9 mouse cellular contexts compared by ENCODE assay signal in genomic region chr13:104038358-104038757, GRCm38 (mm10).
DNase-seq lines count a peak whose midpoint lies in the region; ATAC-seq and TF ChIP-seq lines count a peak whose summit lies in the region.
"Had no signal": no experiment of that assay in that cellular context is flagged by ENCODE, and none has a peak within 500 bp of the region (broad histone marks: within the 10 kb centered on the region; RNA-seq: fewer than 3 reads in every experiment).

No protein-coding gene starts in this region.

- TF ChIP-seq EP300 in liver, postnatal 0 days (IDR thresholded peaks at IDR 0.05; ENCODE audit: low read depth): no peak

- no peaks in the 10 kb centered on the region for H3K79me2 ChIP-seq in liver, adult 2 months (ENCODE audit: control insufficient read depth, insufficient read depth, low read length)

- H3K9ac ChIP-seq in liver, adult 2 months (ENCODE audit: low read depth, low read length): peak overlapping the region; percentile 27
- no peak overlapping the region for H3K9ac ChIP-seq in liver, embryonic 11.5 days (ENCODE audit: low read depth, low read length)
- H3K9ac ChIP-seq in forebrain, postnatal 0 days: no peak overlapping the region
- H3K9ac ChIP-seq in liver, postnatal 0 days (replicated peaks): no peak overlapping the region

- no peak for ATAC-seq in liver, embryonic 11.5 days (replicated peaks; ENCODE audit: low FRiP score)
- peak; percentile 80 for ATAC-seq in forebrain, postnatal 0 days
- no peak for ATAC-seq in liver, postnatal 0 days
- ATAC-seq in CD4-positive, CD25-positive, alpha-beta regulatory T cell, adult 4 months: no peak

- no peaks in the 10 kb centered on the region for H3K36me3 ChIP-seq in liver, adult 2 months (ENCODE audit: control insufficient read depth, insufficient read depth, low read length)
- no peaks in the 10 kb centered on the region for H3K36me3 ChIP-seq in liver, embryonic 11.5 days (ENCODE audit: control insufficient read depth, insufficient read depth, low read length)
- H3K36me3 ChIP-seq in embryonic facial prominence, embryonic 10.5 days (replicated peaks): peaks cover 13% of the 10 kb centered on the region
- peaks cover 16% of the 10 kb centered on the region for H3K36me3 ChIP-seq in forebrain, postnatal 0 days (ENCODE audit: insufficient read depth)
- H3K36me3 ChIP-seq in liver, postnatal 0 days (replicated peaks; ENCODE audit: insufficient read depth, low read length): 0 out of 2 replicates have a peak, but pooled peaks cover 2% of the 10 kb centered on the region

- TF ChIP-seq CTCF in liver, adult 2 months (IDR thresholded peaks at IDR 0.05; ENCODE audit: low read depth, low read length): no peak
- no peak for TF ChIP-seq CTCF in forebrain, postnatal 0 days (IDR thresholded peaks at IDR 0.05; ENCODE audit: low read depth)
- TF ChIP-seq CTCF in liver, postnatal 0 days (IDR thresholded peaks at IDR 0.05; ENCODE audit: low read depth): no peak
- TF ChIP-seq CTCF in gastrocnemius, adult 2 months (IDR thresholded peaks at IDR 0.05): no peak

- no peak for TF ChIP-seq POLR2A in liver, adult 2 months (IDR thresholded peaks at IDR 0.05; ENCODE audit: extremely low read depth, insufficient read depth, low read length)

- peaks cover 24% of the 10 kb centered on the region for H3K4me1 ChIP-seq in liver, adult 2 months (ENCODE audit: control insufficient read depth, insufficient read depth, low read length)
- peaks cover 23% of the 10 kb centered on the region for H3K4me1 ChIP-seq in liver, embryonic 11.5 days (replicated peaks; ENCODE audit: control insufficient read depth, insufficient read depth, low read length)
- H3K4me1 ChIP-seq in embryonic facial prominence, embryonic 10.5 days: peaks cover 41% of the 10 kb centered on the region
- H3K4me1 ChIP-seq in forebrain, postnatal 0 days (ENCODE audit: insufficient read depth): no peaks in the 10 kb centered on the region; the same call in 1 of the 2 replicates
- peaks cover 34% of the 10 kb centered on the region for H3K4me1 ChIP-seq in liver, postnatal 0 days (ENCODE audit: insufficient read depth)

- H3K4me3 ChIP-seq in liver, adult 2 months (ENCODE audit: insufficient read depth, low read depth, low read length): peak overlapping the region; percentile 37
- H3K4me3 ChIP-seq in liver, embryonic 11.5 days (ENCODE audit: low read depth, low read length): no peak overlapping the region
- H3K4me3 ChIP-seq in embryonic facial prominence, embryonic 10.5 days: no peak overlapping the region
- no peak overlapping the region for H3K4me3 ChIP-seq in forebrain, postnatal 0 days (ENCODE audit: low read depth, low read length)
- no peak overlapping the region for H3K4me3 ChIP-seq in liver, postnatal 0 days (ENCODE audit: low read depth, low read length)
- no peak overlapping the region for H3K4me3 ChIP-seq in gastrocnemius, adult 2 months
- H3K4me3 ChIP-seq: left cerebral cortex, adult 2 months had no signal

- no peak overlapping the region for H3K4me2 ChIP-seq in liver, embryonic 11.5 days
- no peak overlapping the region for H3K4me2 ChIP-seq in forebrain, postnatal 0 days (ENCODE audit: low read depth)
- H3K4me2 ChIP-seq in liver, postnatal 0 days (ENCODE audit: low read depth, low read length): peak overlapping the region; percentile 33

- intact Hi-C loops in gastrocnemius, adult 2 months (cut with DNase I): no loop called here

- peak overlapping the region; percentile 87 for H3K27ac ChIP-seq in liver, adult 2 months (replicated peaks; ENCODE audit: insufficient read depth, low read depth, low read length)
- H3K27ac ChIP-seq in liver, embryonic 11.5 days (ENCODE audit: low read depth, low read length): no peak overlapping the region
- H3K27ac ChIP-seq in embryonic facial prominence, embryonic 10.5 days (replicated peaks): peak overlapping the region; percentile 58
- no peak overlapping the region for H3K27ac ChIP-seq in forebrain, postnatal 0 days (ENCODE audit: low read depth, low read length)
- peak overlapping the region; percentile 79 for H3K27ac ChIP-seq in liver, postnatal 0 days (ENCODE audit: low read depth)
- no peak overlapping the region for H3K27ac ChIP-seq in gastrocnemius, adult 2 months

- DNase-seq in liver, adult 2 months (ENCODE audit: extremely low read depth, low read depth, low spot score): peak; percentile 51
- DNase-seq in liver, embryonic 11.5 days (ENCODE audit: low spot score): no peak
- DNase-seq in embryonic facial prominence, embryonic 10.5 days (ENCODE audit: low spot score): peak; percentile 15
- DNase-seq in forebrain, postnatal 0 days: peak; percentile 47
- DNase-seq in liver, postnatal 0 days: no peak
- DNase-seq in adipocyte (ENCODE audit: low spot score): no peak
- no peak for DNase-seq in gastrocnemius, adult 2 months

- 29% methylated on average over 7 of the region's 7 CpGs for WGBS in liver, adult 2 months
- 78% methylated on average over 7 of the region's 7 CpGs for WGBS in liver, embryonic 11.5 days
- 76% methylated on average over 7 of the region's 7 CpGs for WGBS in embryonic facial prominence, embryonic 10.5 days
- WGBS in forebrain, postnatal 0 days: 40% methylated on average over 7 of the region's 7 CpGs
- 53% methylated on average over 7 of the region's 7 CpGs for WGBS in liver, postnatal 0 days (ENCODE audit: insufficient replicate concordance)

- no peaks in the 10 kb centered on the region for H3K9me3 ChIP-seq in liver, embryonic 11.5 days (ENCODE audit: control insufficient read depth, low read length)
- H3K9me3 ChIP-seq in embryonic facial prominence, embryonic 10.5 days: no peaks in the 10 kb centered on the region
- H3K9me3 ChIP-seq in forebrain, postnatal 0 days (ENCODE audit: low read length): no peaks in the 10 kb centered on the region
- H3K9me3 ChIP-seq in liver, postnatal 0 days (ENCODE audit: low read length): no peaks in the 10 kb centered on the region

- H3K27me3 ChIP-seq in liver, adult 2 months (ENCODE audit: control insufficient read depth, insufficient read depth, low read length): no peaks in the 10 kb centered on the region
- no peaks in the 10 kb centered on the region for H3K27me3 ChIP-seq in liver, embryonic 11.5 days (replicated peaks; ENCODE audit: control insufficient read depth, insufficient read depth, low read length)
- no peaks in the 10 kb centered on the region for H3K27me3 ChIP-seq in embryonic facial prominence, embryonic 10.5 days (replicated peaks; ENCODE audit: low read depth, poor library complexity, severe bottlenecking)
- no peaks in the 10 kb centered on the region for H3K27me3 ChIP-seq in forebrain, postnatal 0 days (ENCODE audit: insufficient read depth, low read length)
- no peaks in the 10 kb centered on the region for H3K27me3 ChIP-seq in liver, postnatal 0 days (ENCODE audit: insufficient read depth, low read length)

Comparison
In these comparisons a context has a peak if more than half of its experiments do, and no peak if none do; other contexts are left out.
1. DNase-seq: peak in liver, adult 2 months (single experiment), embryonic facial prominence, embryonic 10.5 days (single experiment) and forebrain, postnatal 0 days (single experiment); none in liver, embryonic 11.5 days (single experiment), liver, postnatal 0 days (single experiment), adipocyte (single experiment) and gastrocnemius, adult 2 months (single experiment).
2. H3K27ac ChIP-seq: peak in liver, adult 2 months (single experiment), embryonic facial prominence, embryonic 10.5 days (single experiment) and liver, postnatal 0 days (single experiment); none in liver, embryonic 11.5 days (single experiment), forebrain, postnatal 0 days (single experiment) and gastrocnemius, adult 2 months (single experiment).